Mouse (Mus musculus) C2C12 (cell line): ENCODE measurements around the gene Trio. TPM values are rescaled to one million over a fixed set of nuclear protein-coding genes. Genes with fewer than 3 reads are reported as not detected.

Source experiments
- H3K27me3 ChIP-seq: one replicate; pipeline ENCODE4 v1.6.1; 2011; ENCODE audit not compliant: control insufficient read depth, insufficient read depth, insufficient read length
- H3K36me3 ChIP-seq: one replicate; pipeline ENCODE4 v1.6.1; 2011; ENCODE audit not compliant: control insufficient read depth, insufficient read depth
- H3K4me3 ChIP-seq: one replicate; pipeline ENCODE4 v1.5.1; 2011; ENCODE audit warnings: mild to moderate bottlenecking, control low read depth; ENCODE audit not compliant: poor library complexity, insufficient read depth, severe bottlenecking
- H3K79me2 ChIP-seq: one replicate; pipeline ENCODE4 v1.6.1; 2011; ENCODE audit not compliant: control insufficient read depth, insufficient read depth
- H3K79me3 ChIP-seq: one replicate; pipeline ENCODE4 v1.6.1; 2011; ENCODE audit warnings: low read depth, control low read depth
- H3ac ChIP-seq: one replicate; pipeline ENCODE3; 2011; ENCODE audit warnings: low read depth; ENCODE audit not compliant: control insufficient read depth, insufficient read length
- CEBPB ChIP-seq: IDR thresholded peaks from one replicate; pipeline ENCODE4 v1.6.1; 2011; ENCODE audit warnings: low read depth, mild to moderate bottlenecking, control low read depth, moderate library complexity
- CTCF ChIP-seq: IDR thresholded peaks from one replicate; pipeline ENCODE4 v1.5.1; 2011; ENCODE audit not compliant: control insufficient read depth, insufficient read depth, insufficient read length
- FOSL1 ChIP-seq: IDR thresholded peaks from one replicate; pipeline ENCODE4 v1.8.0; 2011; ENCODE audit warnings: mild to moderate bottlenecking, low read length; ENCODE audit not compliant: poor library complexity, insufficient read depth, severe bottlenecking
- MAX ChIP-seq: IDR thresholded peaks from one replicate; pipeline ENCODE4 v1.6.1; 2011; ENCODE audit warnings: mild to moderate bottlenecking, control low read depth
- MYOD1 ChIP-seq: IDR thresholded peaks from one replicate; pipeline ENCODE4 v1.6.1; 2011; ENCODE audit warnings: low read depth; ENCODE audit not compliant: control insufficient read depth, insufficient read length
- MYOG ChIP-seq: IDR thresholded peaks from one replicate; pipeline ENCODE4 v1.6.1; 2011; ENCODE audit not compliant: control insufficient read depth, insufficient read length; ENCODE audit errors: extremely low read depth
- USF1 ChIP-seq: IDR thresholded peaks from one replicate; pipeline ENCODE4 v1.6.1; 2011; ENCODE audit warnings: low read depth, mild to moderate bottlenecking, control low read depth, moderate library complexity
- polyA plus RNA-seq: library from polyadenylated mRNA; unstranded; fragments of >200 nt; fragmentation: generic; extraction: Trizol; gene quantifications from one replicate; pipeline ENCODE4 v1.2.1, GENCODE M21; 2012; ENCODE audit warnings: missing spikeins

Trio gene
- polyA plus RNA-seq, 1 experiment, result 26.2 TPM

GRCm38 (mm10) chr15:27947880-27948279, 77.8 kb downstream of the Trio start:
- Histone ChIP-seq H3K79me2 (peaks cover 100% of the 10 kb centered on the region), H3K27me3 (no peaks in the 10 kb centered on the region), H3K79me3 (peaks cover 92% of the 10 kb centered on the region), H3K4me3 (no peak overlapping the region), H3ac (no peak overlapping the region), H3K36me3 (no peaks in the 10 kb centered on the region)
- no peak for TF ChIP-seq CTCF
- TF ChIP-seq USF1, result no peak
- no peak for TF ChIP-seq MYOD1
- TF ChIP-seq MAX, result no peak
- TF ChIP-seq CEBPB, result no peak
- no peak for TF ChIP-seq MYOG
- TF ChIP-seq FOSL1, result no peak

- Histone ChIP-seq H3K79me3 (peaks cover 87% of the 10 kb centered on the region), H3K27me3 (no peaks in the 10 kb centered on the region), H3K4me3 (no peak overlapping the region), H3K36me3 (no peaks in the 10 kb centered on the region), H3K79me2 (peaks cover 100% of the 10 kb centered on the region), H3ac (no peak overlapping the region)
- TF ChIP-seq MAX, result no peak
- no peak for TF ChIP-seq FOSL1
- TF ChIP-seq CTCF, result no peak
- TF ChIP-seq MYOG, result no peak
- TF ChIP-seq MYOD1, result no peak
- no peak for TF ChIP-seq USF1
- no peak for TF ChIP-seq CEBPB
Measured at GRCm38 (mm10) chr15:27945570-27945969, 80.1 kb downstream of the Trio start.

- peaks cover 100% of the 10 kb centered on the region for H3K79me2 ChIP-seq
- H3ac ChIP-seq, result no peak overlapping the region
- TF ChIP-seq MAX (no peak), MYOG (no peak), MYOD1 (no peak), USF1 (no peak), FOSL1 (no peak), CTCF (no peak), CEBPB (no peak)
- no peaks in the 10 kb centered on the region for H3K36me3 ChIP-seq
- H3K27me3 ChIP-seq, result no peaks in the 10 kb centered on the region
- H3K79me3 ChIP-seq, result peaks cover 87% of the 10 kb centered on the region
- no peak overlapping the region for H3K4me3 ChIP-seq
Measured at GRCm38 (mm10) chr15:27944898-27945297, 80.8 kb downstream of the Trio start.

- Histone ChIP-seq H3K4me3 (no peak overlapping the region), H3K79me3 (peaks cover 86% of the 10 kb centered on the region), H3K79me2 (peaks cover 100% of the 10 kb centered on the region), H3K36me3 (no peaks in the 10 kb centered on the region), H3ac (no peak overlapping the region), H3K27me3 (no peaks in the 10 kb centered on the region)
- TF ChIP-seq MYOG (no peak), MYOD1 (peak; percentile 53), USF1 (peak; percentile 87), CEBPB (no peak), MAX (no peak), FOSL1 (no peak)
Measured at GRCm38 (mm10) chr15:27943486-27944195, 82.0 kb downstream of the Trio start.

GRCm38 (mm10) chr15:27942148-27942847, 83.3 kb downstream of the Trio start:
- Histone ChIP-seq H3ac (no peak overlapping the region), H3K36me3 (no peaks in the 10 kb centered on the region), H3K79me3 (peaks cover 82% of the 10 kb centered on the region), H3K27me3 (no peaks in the 10 kb centered on the region), H3K79me2 (peaks cover 100% of the 10 kb centered on the region), H3K4me3 (no peak overlapping the region)
- peak; percentile 77 for TF ChIP-seq MYOD1
- TF ChIP-seq MAX, result peak; percentile 34
- TF ChIP-seq CEBPB, result no peak
- TF ChIP-seq FOSL1, result no peak

- H3K79me3 ChIP-seq, result peaks cover 74% of the 10 kb centered on the region
Measured at GRCm38 (mm10) chr15:27941441-27941840, 84.2 kb downstream of the Trio start.

More at GRCm38 (mm10) chr15:27941441-27941840, 84.2 kb downstream of the Trio start:
- H3K79me2 ChIP-seq, result peaks cover 95% of the 10 kb centered on the region
- H3K27me3 ChIP-seq, result no peaks in the 10 kb centered on the region
- H3K4me3 ChIP-seq, result no peak overlapping the region
- no peak for TF ChIP-seq CTCF
- TF ChIP-seq MAX, result no peak
- no peak for TF ChIP-seq CEBPB
- TF ChIP-seq USF1, result no peak
- TF ChIP-seq FOSL1, result no peak
- no peak for TF ChIP-seq MYOG
- TF ChIP-seq MYOD1, result no peak
- H3K36me3 ChIP-seq, result no peaks in the 10 kb centered on the region
- H3ac ChIP-seq, result no peak overlapping the region
